ENCODE assay signal across 9 mouse cellular contexts in the genomic region with DNA sequence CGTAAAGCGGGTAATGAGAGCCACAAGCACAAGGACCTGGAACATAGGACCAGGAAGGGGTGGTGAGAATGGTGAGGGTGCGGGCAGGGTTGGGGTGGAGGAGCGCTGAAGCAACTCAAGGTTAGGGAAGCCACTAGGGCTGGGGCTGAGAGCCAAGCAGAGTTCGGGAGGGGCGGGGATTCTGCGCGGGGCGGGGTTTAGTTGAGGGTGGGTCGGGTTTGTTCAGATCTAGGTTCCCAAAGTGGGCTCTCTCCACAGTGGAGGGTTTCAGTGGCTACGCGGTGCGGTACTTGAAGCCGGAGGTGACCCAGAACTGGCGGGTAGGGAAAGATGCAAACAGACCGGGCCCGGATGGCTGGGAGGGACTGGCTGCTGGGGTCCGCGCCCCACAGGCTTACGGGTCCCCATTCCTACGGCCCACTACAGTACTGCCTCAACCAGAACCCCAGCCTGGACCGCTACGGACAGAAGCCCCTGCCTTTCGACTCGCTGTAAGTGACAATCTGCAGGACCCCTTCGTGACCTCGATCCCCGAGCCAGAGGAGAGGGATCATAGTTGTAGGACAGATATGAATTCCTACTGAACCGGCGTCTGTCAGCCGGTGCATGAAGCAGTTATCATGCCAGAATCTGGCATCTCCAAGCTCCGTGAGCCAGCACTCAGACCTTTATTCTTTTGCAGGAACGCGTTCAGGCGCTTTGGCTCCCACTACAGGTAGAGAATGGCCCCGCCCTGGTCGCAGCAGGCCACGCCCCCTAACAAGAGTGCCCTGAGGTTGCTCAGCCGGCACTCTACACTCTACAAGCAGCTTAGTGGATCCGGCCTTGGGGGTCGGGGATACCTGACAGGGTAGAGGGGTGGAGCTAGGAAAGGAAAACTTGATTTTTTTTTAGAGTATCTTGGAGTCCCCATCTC. TPM values are rescaled to one million over a fixed set of nuclear protein-coding genes. Genes with fewer than 3 reads are reported as not detected.
DNase-seq lines count a peak whose midpoint lies in the region; ATAC-seq lines count a peak whose summit lies in the region.
"Had no signal": no experiment of that assay in that cellular context is flagged by ENCODE, and none has a peak within 500 bp of the region (broad histone marks: within the 10 kb centered on the region; RNA-seq: fewer than 3 reads in every experiment).

No protein-coding gene starts in this region.

- peak; percentile 72 for ATAC-seq in heart, embryonic 12.5 days (ENCODE audit: insufficient number of reproducible peaks, low FRiP score)
- ATAC-seq in kidney, embryonic 15.5 days (replicated peaks; ENCODE audit: low FRiP score): peak; percentile 87

- H3K27ac ChIP-seq in heart, embryonic 12.5 days (ENCODE audit: poor library complexity, severe bottlenecking): no peak overlapping the region
- no peak overlapping the region for H3K27ac ChIP-seq in kidney, embryonic 15.5 days

- H3K9me3 ChIP-seq in heart, embryonic 12.5 days (replicated peaks): peaks cover 3% of the 10 kb centered on the region; the same call in 1 of the 2 replicates
- H3K9me3 ChIP-seq in kidney, embryonic 15.5 days (replicated peaks): 0 out of 2 replicates have a peak, but pooled peaks cover 2% of the 10 kb centered on the region

- peak; percentile 17 to 34 for DNase-seq in left cerebral cortex, postnatal 25 days (ENCODE audit: low spot score in 2 of 2)
- no peak for DNase-seq in left cerebral cortex, postnatal 36 days (ENCODE audit: low spot score in 2 of 2)
- peak; percentile 48 to 53 for DNase-seq in cerebellum, postnatal 36 days
- DNase-seq in lung, postnatal 25 days (ENCODE audit: low spot score): peak; percentile 87
- peak; percentile 68 for DNase-seq in retina, embryonic 14.5 days (ENCODE audit: low spot score)
- DNase-seq in thymus, postnatal 4 days: peak; percentile 92

- peak overlapping the region; percentile 67; the same call in 1 of the 2 replicates for H3K9ac ChIP-seq in heart, embryonic 12.5 days
- H3K9ac ChIP-seq in kidney, embryonic 15.5 days: peak overlapping the region; percentile 50; the same call in 1 of the 2 replicates

- H3K4me3 ChIP-seq in heart, embryonic 12.5 days: peak overlapping the region; percentile 52
- H3K4me3 ChIP-seq in kidney, embryonic 15.5 days (replicated peaks): peak overlapping the region; percentile 52
- H3K4me3 ChIP-seq: myocyte had no signal

- intact Hi-C loops in left cerebral cortex, postnatal 25 days (cut with DNase I): no loop called here
- intact Hi-C loops in left cerebral cortex, postnatal 36 days (cut with DNase I): loop anchor here (10.0 kb wide), 1 partner anchor 216 kb away; no protein-coding TSS in a partner anchor

- WGBS in heart, embryonic 12.5 days: 3% methylated on average over 41 of the region's 41 CpGs
- 2% methylated on average over 41 of the region's 41 CpGs for WGBS in kidney, embryonic 15.5 days

- peaks cover 14% of the 10 kb centered on the region for H3K36me3 ChIP-seq in heart, embryonic 12.5 days
- H3K36me3 ChIP-seq in kidney, embryonic 15.5 days: peaks cover 22% of the 10 kb centered on the region

- peaks cover 11% of the 10 kb centered on the region for H3K27me3 ChIP-seq in heart, embryonic 12.5 days (replicated peaks)
- H3K27me3 ChIP-seq in kidney, embryonic 15.5 days: no peaks in the 10 kb centered on the region

- H3K4me2 ChIP-seq in heart, embryonic 12.5 days: peak overlapping the region; percentile 95
- H3K4me2 ChIP-seq in kidney, embryonic 15.5 days: peak overlapping the region; percentile 98

- H3K4me1 ChIP-seq in heart, embryonic 12.5 days (replicated peaks): peaks cover 39% of the 10 kb centered on the region
- peaks cover 16% of the 10 kb centered on the region for H3K4me1 ChIP-seq in kidney, embryonic 15.5 days

RNA-seq across cellular contexts. Expression of a gene that starts 10.1 kb away (rescaled TPM):
- not detected for total RNA-seq in left cerebral cortex, postnatal 25 days (2021)
- not detected for total RNA-seq in left cerebral cortex, postnatal 36 days (2021)
- polyA plus RNA-seq in heart, embryonic 12.5 days (2016; fragmentation: Nextera tagmentation; extraction: Ambion mirVana): 0.53 TPM in 1 of 2 replicates, not detected in the other
- 0.33 TPM in 1 of 2 replicates, not detected in the other for polyA plus RNA-seq in kidney, embryonic 15.5 days (2015; fragmentation: Nextera tagmentation; extraction: Ambion mirVana)
- polyA plus RNA-seq: myocyte had no signal

RNA-seq across cellular contexts. Expression of a gene that starts 11.3 kb away (rescaled TPM):
- total RNA-seq in left cerebral cortex, postnatal 25 days (2021): 10 to 100 TPM; 15.0 to 17.5 TPM
- total RNA-seq in left cerebral cortex, postnatal 36 days (2021): 10 to 100 TPM; 15.6 to 16.3 TPM
- polyA plus RNA-seq in heart, embryonic 12.5 days (2016; fragmentation: Nextera tagmentation; extraction: Ambion mirVana): 8.6 and 9.6 TPM in 2 replicates
- 8.6 and 9.6 TPM in 2 replicates for polyA plus RNA-seq in kidney, embryonic 15.5 days (2015; fragmentation: Nextera tagmentation; extraction: Ambion mirVana)

RNA-seq across cellular contexts. Expression of a gene that starts 11.6 kb away (rescaled TPM):
- 10 to 100 TPM; 13.5 to 14.0 TPM for total RNA-seq in left cerebral cortex, postnatal 25 days (2021)
- total RNA-seq in left cerebral cortex, postnatal 36 days (2021): 10 to 100 TPM; 12.0 to 13.6 TPM
- polyA plus RNA-seq in heart, embryonic 12.5 days (2016; fragmentation: Nextera tagmentation; extraction: Ambion mirVana): 25.5 and 26.5 TPM in 2 replicates
- 47.0 and 49.0 TPM in 2 replicates for polyA plus RNA-seq in kidney, embryonic 15.5 days (2015; fragmentation: Nextera tagmentation; extraction: Ambion mirVana)

RNA-seq across cellular contexts. Expression of a gene that starts 14.1 kb away (rescaled TPM):
- under 1 TPM; 0.48 to 0.53 TPM for total RNA-seq in left cerebral cortex, postnatal 25 days (2021)
- total RNA-seq in left cerebral cortex, postnatal 36 days (2021): under 1 TPM; 0.23 to 0.30 TPM
- polyA plus RNA-seq in heart, embryonic 12.5 days (2016; fragmentation: Nextera tagmentation; extraction: Ambion mirVana): 0.26 and 1.0 TPM in 2 replicates
- 0.44 and 0.81 TPM in 2 replicates for polyA plus RNA-seq in kidney, embryonic 15.5 days (2015; fragmentation: Nextera tagmentation; extraction: Ambion mirVana)

RNA-seq across cellular contexts. Expression of a gene that starts 31.6 kb away (rescaled TPM):
- total RNA-seq in left cerebral cortex, postnatal 25 days (2021): 10 to 100 TPM; 20.9 TPM
- 10 to 100 TPM; 18.9 to 19.6 TPM for total RNA-seq in left cerebral cortex, postnatal 36 days (2021)
- 86.0 and 86.6 TPM in 2 replicates for polyA plus RNA-seq in heart, embryonic 12.5 days (2016; fragmentation: Nextera tagmentation; extraction: Ambion mirVana)
- 10.0 and 12.3 TPM in 2 replicates for polyA plus RNA-seq in kidney, embryonic 15.5 days (2015; fragmentation: Nextera tagmentation; extraction: Ambion mirVana)

Comparison
In these comparisons a context has a peak if more than half of its experiments do, and no peak if none do; other contexts are left out.
1. DNase-seq: peak in left cerebral cortex, postnatal 25 days (2 of 2), cerebellum, postnatal 36 days (2 of 2), lung, postnatal 25 days (single experiment), retina, embryonic 14.5 days (single experiment) and thymus, postnatal 4 days (single experiment); none in left cerebral cortex, postnatal 36 days (0 of 2).